Mouse (Mus musculus) stomach, postnatal 0 days (tissue): ENCODE data around the gene Cpm.

ENCODE experiments used
- CTCF ChIP-seq: IDR thresholded peaks from 2 replicates; pipeline ENCODE4 v1.5.1; 2016; ENCODE audit warnings: antibody characterized with exemption, low read depth, mild to moderate bottlenecking, moderate library complexity
- EP300 ChIP-seq: optimal IDR thresholded peaks from 2 replicates; pipeline ENCODE3; 2016; ENCODE audit warnings: antibody characterized with exemption

DNA sequence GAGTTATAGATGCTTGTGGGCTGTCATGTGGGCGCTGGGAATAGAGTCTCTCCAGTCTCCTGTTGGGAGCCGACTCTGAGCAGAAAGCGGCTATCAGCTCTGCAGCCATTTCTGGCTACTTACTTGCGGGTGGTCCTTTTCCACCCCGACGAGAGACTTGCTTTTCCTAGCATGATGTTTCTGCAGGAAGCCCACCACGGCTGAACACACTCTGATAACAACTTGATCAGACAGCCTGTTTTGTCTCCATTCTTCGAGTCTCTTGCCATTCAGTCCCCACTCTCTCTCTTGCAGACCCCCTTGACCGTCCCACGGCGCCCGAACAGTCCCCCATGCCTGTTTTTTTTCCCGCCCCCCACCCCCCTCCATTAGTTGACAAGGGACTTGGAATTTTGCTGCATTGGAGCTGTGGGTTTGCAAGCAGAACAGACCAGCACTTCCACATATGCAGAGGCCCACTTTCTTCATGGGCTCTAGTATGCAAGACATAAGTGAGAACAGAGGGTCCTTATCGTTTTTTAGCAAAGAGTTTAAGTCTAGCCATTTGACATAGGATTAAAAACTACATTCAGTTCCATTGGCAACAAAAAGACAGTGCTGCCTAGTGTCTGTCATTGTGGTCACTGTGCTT is 103.8 kb downstream of the Cpm start:
- TF ChIP-seq CTCF, result no peak
- no peak for TF ChIP-seq EP300
